Mouse (Mus musculus) gastrocnemius, postnatal 14 days (tissue): ENCODE measurements around the gene Ubxn7. TPM values are rescaled to one million over a fixed set of nuclear protein-coding genes. Genes with fewer than 3 reads are reported as not detected.
"Not testable (repeated sequence)": the region's sequence is repeated elsewhere in the genome, so short reads cannot be mapped to it uniquely, and the experiment has no call there.

Source experiments
- DNase-seq: peaks from one replicate; pipeline ENCODE4 v3.0.0; 2021; ENCODE audit warnings: mixed read lengths
- intact Hi-C: fragments of 180-260 bp; cut with DNase I; formaldehyde crosslinking; loops from one replicate; pipeline ENCODE4 v1.15.1; 2025; ENCODE audit warnings: low total_unique reads
- long read RNA-seq, 2 experiments: library from polyadenylated mRNA; stranded (forward); transcript quantifications; one replicate each; pipeline ENCODE4 v2.0.0; 2021
- total RNA-seq, 2 experiments: library from RNA; stranded (reverse); gene quantifications; 2 replicates each; pipeline ENCODE4 v1.2.3; 2021

The Ubxn7 gene
- 10 to 100 TPM; 19.5 to 23.0 TPM for total RNA-seq
- long read RNA-seq, experiment 1, full-length matches to known transcripts, result 7 of 9 reads
- long read RNA-seq, experiment 1, partial matches to known transcripts, result 1 of 9 reads
- long read RNA-seq, experiment 1, other reads (novel, unspliced or antisense), result 1 of 9 reads
- long read RNA-seq, experiment 2, full-length matches to known transcripts, result 10 of 11 reads
- long read RNA-seq, experiment 2, partial matches to known transcripts, result 0 of 11 reads
- long read RNA-seq, experiment 2, other reads (novel, unspliced or antisense), result 1 of 11 reads

DNA sequence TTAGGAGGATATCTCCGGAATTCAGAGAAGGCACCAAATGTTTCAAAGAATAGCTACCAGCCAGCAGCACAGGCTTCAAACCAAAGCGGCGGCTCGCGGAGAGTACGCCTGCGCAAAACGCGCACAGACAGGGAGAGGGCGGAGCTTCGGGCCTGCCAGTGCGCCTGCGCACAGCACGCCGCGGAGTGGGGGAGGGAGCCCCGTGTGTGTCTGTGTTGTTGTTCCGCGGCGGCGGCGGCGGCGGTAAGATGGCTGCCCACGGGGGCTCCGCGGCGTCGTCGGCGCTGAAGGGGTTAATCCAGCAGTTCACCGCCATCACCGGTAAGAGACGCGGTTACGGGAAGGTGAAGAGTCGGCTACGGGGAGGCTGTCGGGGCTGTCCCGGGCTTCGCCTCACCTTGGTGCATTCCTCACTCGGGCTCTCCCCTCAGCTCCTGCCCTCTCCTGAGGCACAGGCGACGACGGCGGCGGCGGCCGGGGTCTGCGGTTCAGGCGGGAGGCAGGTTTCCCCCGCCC is at the start of gene Ubxn7:
Gene Ubxn7, plus strand, starts transcription at position 218 of the 516 bp plus-strand sequence.
- intact Hi-C loops, result no loop called here
- peak; percentile 97 for DNase-seq

DNA sequence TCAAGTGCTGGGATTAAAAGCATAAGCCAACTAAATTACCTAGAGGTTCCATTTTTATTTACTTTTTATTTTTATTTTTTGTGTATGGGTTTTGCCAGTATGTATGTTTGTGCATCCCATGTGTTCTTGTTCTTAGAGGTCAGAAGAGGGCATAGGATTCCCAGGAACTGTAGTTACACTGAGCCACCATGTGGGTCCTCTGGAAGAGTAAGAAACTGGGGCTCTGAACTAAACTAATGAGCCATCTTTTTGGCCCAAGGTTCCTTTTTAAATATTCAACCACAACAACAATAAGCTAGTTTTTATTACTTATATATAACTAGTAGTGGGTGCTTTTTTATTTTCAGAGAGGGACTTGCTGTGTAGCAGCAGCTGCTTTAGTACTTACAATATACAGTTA is 49.4 kb upstream of the Ubxn7 start:
- intact Hi-C loops, result no loop called here
- no peak for DNase-seq

DNA sequence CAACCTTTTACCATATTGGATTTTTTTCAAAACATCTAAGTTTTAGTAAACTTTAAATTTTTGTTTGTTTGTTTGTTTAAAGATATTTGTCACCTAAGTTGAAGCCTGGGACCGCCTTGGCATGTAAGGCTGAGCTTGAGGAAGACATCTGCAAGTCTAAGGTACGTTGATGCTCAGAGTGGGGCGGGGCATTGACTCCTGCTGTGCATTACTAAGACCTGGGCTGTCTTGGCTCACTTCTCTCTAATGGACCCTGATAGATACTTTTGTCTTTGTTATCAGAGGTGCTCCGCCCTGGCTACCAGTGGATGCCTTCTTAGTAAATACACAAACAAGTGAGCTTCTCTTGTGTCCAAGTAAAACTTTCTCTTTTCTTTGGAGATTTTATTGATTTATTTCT is 40.2 kb upstream of the Ubxn7 start:
- intact Hi-C loops, result no loop called here
- no peak for DNase-seq

DNA sequence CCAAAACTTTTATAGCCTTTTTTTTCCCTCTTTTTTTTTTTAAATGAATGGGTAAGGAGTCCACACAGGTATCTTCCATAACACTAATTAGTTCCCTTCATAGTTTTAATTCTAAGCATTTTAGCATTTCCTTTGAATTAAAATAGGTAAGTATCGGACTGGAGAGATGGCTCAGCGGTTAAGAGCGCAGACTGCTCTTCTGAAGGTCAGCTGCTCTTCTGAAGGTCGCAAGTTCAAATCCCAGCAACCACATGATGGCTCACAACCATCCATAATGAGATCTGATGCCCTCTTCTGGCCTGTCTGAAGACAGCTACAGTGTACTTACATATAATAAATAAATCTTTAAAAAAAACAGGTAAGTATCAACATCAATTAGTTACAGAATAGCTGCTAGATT is 32.4 kb upstream of the Ubxn7 start:
- DNase-seq, intact Hi-C loops: not testable (repeated sequence)

DNA sequence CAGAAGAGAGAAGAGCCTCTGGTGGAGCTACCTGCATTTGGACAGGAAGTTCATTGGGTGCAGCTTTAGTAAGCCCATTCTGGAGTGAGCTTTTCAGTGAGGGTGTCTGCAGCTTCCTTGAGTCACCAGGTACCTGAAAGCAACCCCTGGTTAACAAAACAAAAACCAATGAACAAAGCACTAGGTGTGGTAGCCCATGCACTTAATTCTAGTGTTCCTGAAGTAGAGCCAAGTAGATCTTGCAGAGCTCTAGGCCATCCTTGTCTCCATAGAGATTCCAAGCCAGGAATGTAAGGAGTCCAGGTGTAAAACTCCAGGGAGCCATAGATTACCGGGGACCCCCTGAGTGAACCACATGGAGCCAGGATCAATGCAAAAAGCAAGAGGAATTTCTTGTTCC is 29.0 kb upstream of the Ubxn7 start:
- no peak for DNase-seq
- intact Hi-C loops, result no loop called here

DNA sequence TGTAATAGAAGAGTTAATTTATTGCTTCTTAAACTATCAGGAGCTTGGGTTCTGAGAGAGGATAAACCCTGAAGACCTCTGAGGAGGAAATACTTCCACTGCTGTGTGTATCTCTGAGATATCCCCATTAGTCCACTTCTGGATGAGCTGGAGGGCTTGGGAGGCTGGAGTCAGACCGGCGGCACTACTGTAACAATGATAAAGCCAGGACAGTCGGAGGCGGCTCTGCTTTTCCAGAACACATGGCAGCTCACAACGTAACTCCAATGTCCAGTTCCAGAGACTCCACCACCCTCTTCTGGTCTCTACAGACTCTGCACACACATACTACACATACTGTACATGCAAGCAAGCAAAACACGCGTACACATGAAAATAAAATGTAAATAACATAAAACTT is 28.2 kb upstream of the Ubxn7 start:
- DNase-seq, result no peak
- intact Hi-C loops, result no loop called here

DNA sequence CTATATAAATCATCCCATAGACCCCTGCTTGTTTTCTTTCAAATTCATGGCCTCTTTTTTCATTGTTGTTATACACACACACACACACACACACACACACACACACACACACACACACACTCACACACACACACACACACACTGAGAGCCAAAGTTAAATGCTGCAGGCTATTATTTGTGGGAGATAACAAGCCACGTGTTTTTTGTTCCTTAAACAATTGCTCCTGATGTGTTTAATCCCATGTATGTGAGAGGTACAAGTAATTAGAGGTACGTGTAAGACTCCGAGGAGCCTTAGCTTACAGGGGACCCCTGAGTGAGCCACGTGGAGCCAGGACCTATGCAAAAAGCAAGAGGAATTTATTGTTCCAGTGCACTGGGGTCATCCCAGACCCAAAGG is 20.1 kb upstream of the Ubxn7 start:
- no peak for DNase-seq
- intact Hi-C loops, result no loop called here

DNA sequence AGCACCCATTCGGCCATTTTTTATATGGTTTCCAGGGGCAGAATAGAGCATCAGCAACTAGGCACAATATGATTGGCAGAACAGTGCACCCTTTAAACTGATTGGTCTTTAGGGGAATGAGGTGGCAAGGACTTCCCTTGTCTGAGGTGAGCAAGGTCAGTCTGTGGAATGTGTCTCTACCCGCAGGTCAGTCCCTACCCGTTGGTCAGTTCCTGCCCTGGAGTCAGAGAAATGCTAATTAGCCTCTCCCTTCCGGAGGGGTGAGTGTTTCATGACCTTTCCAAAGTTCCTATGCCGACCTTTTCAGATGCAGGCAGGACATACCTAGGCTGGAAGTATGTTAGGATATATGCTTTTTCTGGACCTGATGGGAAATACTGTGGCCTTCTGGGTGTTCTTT is 19.7 kb upstream of the Ubxn7 start:
- DNase-seq, result no peak
- intact Hi-C loops, result no loop called here

DNA sequence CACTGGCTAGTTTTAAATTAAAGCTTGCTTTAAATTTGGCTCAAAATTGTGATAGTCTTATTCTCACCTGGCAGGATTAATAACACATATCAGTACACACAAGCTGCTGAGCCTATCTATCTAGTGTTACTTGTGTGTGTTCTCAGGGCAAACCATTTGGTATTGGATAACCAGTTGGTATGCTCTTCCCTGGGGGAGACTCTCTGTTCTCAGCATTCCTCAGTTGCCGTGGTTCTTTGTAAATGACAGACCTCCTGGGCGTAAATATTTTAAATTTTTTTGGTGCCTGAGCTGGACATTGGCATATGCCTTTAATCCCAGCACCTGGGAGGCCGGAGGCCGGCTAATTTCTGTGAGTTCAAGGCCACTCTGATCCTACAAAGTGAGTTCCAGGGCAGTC is 19.2 kb upstream of the Ubxn7 start:
- intact Hi-C loops, result no loop called here
- no peak for DNase-seq

DNA sequence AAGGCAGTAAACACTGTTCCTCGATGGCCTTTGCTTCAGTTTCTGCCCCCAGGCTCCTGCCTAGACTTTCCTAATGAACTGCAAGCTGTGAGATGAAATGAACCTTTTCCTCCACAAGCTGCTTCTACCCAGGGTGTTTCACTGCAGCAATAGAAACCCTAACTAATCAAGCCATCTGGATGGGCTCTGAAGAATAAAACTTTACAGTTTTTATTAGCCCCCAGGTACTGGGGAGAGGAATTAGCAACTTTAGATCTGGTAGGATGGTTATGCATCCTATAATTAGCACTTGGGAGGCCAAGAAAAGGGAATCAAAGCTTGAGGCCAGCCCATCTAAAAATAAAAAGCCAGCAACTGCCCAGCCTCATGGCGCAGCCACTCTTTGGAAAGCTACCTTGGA is 15.5 kb upstream of the Ubxn7 start:
- intact Hi-C loops, result no loop called here
- no peak for DNase-seq

DNA sequence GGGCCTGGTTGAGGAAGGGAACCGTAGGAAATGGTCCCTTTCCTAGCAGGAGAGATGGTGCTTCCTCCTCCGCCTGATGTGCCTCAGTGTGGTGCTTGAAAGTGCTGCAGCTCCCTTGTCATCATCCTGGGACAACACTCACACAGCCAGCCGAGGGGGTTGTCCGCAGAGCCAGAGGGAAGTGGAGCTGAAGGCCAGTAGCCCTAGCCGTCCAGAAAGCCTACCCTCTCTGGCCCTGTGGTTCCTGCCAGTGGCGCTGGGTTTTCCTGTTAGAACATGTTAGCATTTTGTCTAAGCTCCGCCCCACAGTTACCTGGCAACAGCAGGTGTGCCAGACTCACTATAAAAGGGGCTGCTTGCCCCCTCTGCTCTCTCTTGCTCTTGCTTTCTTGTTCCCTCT is 8.1 kb upstream of the Ubxn7 start:
- intact Hi-C loops, result no loop called here
- no peak for DNase-seq

DNA sequence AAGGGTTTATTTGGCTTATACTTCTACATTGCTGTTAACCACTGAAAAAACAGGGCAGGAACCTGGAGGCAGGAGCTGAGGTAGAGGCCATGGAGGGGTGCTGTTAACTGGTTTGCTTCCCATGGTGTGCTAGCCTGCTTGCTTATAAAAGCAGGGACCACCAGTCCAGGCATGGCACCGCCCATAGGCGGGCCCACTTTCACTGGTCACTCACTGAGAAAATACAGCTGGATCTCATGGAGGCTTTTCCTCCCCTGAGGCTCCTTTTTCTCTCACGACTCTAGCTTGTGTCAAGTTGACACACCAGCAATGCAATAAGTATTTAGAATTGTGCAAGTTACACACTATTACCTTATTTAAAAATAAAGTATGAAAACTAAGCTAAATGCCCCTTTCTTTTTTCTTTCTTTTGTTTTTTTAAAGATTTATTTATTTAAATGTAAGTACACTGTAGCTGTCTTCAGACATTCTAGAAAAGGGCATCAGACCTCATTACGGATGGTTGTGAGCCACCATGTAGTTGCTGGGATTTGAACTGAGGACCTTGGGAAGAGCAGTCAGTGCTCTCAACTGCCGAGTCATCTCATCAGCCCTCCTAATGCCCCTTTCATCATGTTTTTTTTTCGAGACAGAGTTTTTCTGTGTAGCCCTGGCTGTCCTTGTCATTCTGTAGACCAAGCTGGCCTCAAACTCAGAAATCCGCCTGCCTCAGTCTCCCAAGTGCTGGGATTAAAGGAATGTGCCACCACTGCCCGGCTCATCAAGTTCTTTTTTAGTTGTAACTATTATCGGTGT is 984 bp upstream of the Ubxn7 start:
- intact Hi-C loops, result no loop called here
- no peak for DNase-seq

DNA sequence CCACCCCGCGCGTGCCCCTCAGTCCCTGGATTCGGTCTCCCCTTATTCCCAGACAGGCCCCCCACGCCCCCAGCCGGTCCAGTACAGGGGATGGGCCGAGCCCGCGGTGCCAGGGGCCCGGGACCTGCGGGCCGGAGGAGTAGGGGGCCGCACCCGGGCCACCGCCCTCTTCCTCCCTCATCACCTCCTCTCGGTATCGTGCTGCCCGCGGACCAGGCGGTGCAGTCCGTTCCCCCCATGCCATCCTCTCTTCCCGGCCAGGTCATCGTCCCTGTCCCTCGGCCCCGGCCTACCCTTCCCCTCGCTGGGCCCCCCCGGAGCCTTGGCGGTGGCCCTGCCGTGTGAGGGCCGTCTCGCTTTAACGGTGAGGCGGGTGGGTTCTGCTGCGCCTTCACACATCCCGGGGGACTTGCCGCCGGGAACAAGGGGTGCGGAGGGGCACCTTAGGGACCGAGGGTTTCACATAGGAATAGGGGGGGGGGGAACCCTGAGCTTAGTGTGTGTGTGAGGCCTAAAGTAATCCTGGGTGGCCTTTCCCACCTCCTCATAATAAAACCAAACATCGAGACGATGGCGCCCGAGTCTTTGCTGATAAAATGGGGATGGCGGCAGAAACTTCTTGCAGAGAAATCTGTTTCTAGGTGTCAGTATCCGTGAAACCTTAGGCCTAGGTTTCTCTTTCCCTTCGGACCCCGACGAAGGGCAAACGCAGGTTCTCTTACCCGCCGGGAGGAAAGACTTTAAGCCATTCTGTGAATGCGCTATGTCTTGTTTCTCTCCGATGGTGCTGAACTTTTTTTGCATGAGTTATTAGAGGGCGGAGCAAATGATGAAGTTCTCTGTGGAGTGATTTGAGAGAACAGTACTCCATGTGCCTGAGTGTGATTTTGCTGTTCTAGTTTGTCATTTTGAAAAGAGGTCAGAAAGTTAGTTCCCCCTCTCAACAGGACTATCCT is 777 bp downstream of the Ubxn7 start:
- peak; percentile 46 for DNase-seq
- intact Hi-C loops, result no loop called here

DNA sequence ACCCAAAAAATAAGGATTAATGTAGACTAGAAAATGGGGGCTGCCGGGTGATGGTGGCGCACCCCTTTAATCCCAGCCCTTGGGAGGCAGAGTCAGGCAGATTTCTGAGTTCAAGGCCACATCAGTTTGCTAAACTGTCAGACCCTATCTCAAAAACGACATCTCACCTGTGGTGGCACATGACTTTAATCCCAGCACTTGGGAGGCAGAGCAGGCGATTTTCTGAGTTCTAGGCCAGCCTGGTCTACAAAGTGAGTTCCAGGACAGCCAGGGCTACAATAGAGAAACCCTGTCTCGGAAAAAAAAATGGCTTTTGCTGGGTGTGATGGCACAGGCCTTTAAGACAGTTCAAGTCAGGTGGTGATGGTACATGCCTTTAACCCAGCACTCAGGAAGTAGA is 3.1 kb downstream of the Ubxn7 start:
- DNase-seq, result no peak

DNA sequence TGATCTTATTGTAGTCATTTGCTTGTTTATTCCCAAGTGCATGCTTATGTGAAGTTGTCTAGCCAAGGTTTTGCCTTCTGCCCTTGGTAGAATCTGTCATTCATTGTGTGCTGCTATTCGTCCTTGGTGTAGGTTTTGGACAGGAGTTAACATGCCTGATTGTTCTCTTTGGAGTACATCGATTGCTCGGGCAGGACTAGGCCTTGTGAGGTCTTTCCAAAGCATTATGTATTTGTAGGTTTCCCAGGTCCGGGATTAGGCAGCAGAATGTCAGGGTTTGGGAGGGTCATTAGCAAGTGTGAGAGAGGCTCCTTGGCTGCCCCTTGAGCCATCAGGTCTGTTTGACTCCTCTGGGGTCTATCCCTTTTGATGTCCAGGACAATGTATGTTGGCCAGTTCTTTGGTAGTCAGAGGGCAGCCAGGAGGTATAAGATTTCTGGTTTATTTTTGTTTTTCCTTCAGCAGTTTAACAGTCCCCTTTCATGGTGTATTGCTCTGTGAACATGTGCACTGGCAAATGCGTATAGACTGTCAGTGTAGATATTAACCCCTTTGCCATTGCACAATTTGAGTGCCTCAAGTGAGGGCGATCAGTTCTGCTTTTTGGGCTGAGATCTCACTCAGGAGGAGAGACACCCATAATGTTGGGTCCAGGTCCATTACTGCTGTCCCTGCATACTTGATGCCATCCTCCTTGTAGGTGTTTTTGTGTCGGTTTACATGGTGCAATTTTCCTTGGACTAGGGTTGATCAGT is 4.1 kb downstream of the Ubxn7 start:
- DNase-seq, result no peak
- intact Hi-C loops, result no loop called here

More for the DNA sequence above, 3.1 kb downstream of the Ubxn7 start:
- intact Hi-C loops, result no loop called here

DNA sequence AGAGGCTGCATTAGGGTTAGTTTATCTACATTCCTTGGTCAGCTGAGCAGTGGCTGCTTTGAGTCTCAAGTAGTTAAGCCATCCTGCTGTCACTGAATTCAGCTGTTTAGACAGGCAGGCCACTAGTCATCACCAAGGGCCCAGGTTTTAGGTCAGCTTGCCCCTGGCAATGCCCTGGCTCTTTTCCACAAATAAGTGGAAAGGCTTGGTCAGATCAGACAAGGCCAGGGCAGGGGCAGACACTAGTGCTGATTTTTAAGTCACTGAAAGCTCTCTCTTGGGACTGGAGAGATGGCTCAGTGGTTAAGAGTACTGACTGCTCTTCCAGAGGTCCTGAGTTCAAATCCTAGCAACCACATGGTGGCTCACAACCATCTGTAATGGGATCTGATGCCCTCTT is 4.9 kb downstream of the Ubxn7 start:
- DNase-seq, result no peak
- intact Hi-C loops, result no loop called here

DNA sequence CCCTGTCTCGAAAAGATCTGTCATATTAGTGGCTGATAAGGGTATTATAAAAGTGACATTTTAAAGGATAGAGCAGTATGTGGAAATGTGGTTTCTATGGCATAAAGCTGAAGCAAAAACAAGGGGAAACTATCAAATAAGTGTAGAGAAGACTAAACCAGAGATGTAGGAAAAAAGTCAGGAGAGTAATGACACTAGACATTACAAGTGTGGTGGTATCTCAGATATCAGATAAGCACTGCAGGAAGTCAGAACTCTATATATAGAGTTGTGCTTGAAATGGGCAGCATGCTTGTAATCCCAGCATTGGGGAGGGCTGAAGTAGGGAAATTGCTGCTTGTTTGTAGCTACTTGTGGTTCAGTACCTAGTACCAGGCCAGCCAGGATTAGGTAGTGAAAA is 8.4 kb downstream of the Ubxn7 start:
- intact Hi-C loops, result no loop called here
- DNase-seq, result no peak

DNA sequence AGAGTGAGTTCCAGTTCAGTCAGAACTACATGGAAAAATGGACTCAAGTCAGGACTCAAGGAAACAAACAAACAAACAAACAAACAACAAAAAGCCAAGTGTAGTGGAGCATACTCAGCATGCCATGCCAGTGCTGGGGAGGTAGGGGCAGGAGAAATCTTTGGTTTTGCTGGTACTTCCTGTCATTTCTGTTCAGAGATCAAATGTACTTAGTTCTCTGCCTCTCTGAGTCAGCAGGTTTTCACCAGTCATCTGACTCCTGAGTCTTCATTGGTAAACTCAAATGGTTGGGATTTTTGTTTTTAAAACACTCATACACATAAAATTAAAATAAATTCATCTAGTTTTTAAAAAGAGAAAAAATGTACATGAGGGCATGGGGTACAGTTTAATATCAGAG is 13.5 kb downstream of the Ubxn7 start:
- intact Hi-C loops, result no loop called here
- no peak for DNase-seq

DNA sequence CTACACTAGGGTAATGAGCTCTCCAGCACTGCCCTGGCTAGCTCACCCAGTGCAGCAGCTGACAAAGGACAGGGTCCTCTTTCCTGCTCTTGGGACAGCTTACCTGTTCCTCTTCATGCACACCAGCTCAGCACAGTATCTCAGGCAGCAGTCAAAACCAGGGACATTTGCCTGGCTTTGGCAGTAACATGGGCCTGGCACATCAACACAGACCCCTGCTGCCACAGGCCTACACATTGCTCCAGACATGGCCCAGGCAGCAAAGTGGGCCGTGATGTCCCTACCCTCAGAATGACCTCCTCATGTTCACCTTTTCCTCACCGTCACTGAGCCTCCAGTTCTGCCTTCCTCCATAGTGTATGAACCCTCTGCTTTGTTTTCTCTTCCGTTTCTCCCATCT is 18.7 kb downstream of the Ubxn7 start:
- intact Hi-C loops, result no loop called here
- DNase-seq, result no peak
